Mouse (Mus musculus): ENCODE measurements around the gene Ccl20.

DNA sequence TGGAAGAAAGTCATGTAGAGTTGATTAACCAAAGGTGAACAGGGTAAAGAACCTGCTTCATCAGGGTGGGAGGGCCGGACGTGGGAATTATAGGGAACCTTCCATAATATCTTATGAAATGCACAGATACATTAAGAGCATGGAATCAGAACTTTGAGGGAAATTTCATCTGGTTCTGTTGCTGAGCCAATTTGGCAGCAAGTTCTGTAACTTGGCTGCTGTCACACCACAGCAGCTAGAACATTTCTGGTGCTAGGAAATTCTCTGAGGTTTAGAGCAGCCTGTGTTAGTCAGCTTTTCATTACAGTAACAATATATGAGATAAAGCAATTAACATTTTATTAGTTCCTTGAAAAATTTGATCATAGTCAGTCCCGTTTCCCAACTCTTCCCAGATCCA lies 36.4 kb downstream of the Ccl20 start:
- TF ChIP-seq GATA1 (IDR thresholded peaks at IDR 0.05; ENCODE audit: borderline replicate concordance, low read length) (no peak), FLI1 (IDR thresholded peaks at IDR 0.05; ENCODE audit: low read length) (no peak)
